Mouse (Mus musculus) cerebellum, adult (tissue): ENCODE data around the gene Ppp1r10.

Source experiments
- ATAC-seq: cut with Nextera tagmentation; 2 replicates; pipeline ENCODE4 v1.9.2; 2017; ENCODE audit warnings: mild to moderate bottlenecking, moderate library complexity, mixed read lengths; ENCODE audit not compliant: insufficient number of reproducible peaks, low FRiP score, low TSS enrichment

Gene Ppp1r10

GRCm38 (mm10) chr17:35897644-35898573, 18.3 kb upstream of the Ppp1r10 start:
- ATAC-seq = peak; percentile 27

GRCm38 (mm10) chr17:35900636-35901035, 15.6 kb upstream of the Ppp1r10 start:
- no peak for ATAC-seq

DNA sequence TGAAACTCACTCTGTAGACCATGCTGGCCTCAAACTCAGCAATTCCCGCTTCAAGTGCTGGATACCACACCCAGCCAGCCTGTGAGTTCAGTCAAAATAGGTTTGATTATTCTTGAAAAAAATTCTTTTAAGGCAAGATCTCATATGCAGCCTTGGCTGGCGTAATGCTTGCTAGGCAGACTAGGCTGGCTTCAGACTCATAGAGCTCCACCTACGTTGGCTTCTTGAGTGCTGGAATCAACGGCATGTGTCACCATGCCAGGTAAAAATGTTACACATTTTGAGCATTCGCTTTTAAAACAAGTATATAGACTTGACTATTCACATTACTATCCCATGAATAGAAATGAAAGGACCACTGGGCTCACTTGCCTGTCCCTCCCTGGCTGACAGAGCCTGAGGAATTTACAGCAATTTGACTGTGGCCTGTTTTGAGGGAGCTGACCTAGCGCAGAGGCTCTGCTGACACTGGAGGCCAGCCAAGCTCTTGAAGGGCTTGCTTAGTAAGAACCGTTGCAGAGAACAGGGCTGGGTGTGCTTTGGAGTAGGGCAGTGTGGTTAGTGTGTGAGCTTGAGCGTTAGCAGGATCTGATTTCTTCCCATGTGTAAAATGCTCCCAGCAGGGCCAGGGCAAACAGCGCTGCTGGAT, 12.8 kb upstream of the Ppp1r10 start:
- ATAC-seq = no peak

GRCm38 (mm10) chr17:35903992-35904355, 12.3 kb upstream of the Ppp1r10 start:
- no peak for ATAC-seq

GRCm38 (mm10) chr17:35905587-35905986, 10.6 kb upstream of the Ppp1r10 start:
- no peak for ATAC-seq

- ATAC-seq = no peak
Observed at GRCm38 (mm10) chr17:35907609-35908008, 8.6 kb upstream of the Ppp1r10 start.

GRCm38 (mm10) chr17:35909186-35909918, 6.9 kb upstream of the Ppp1r10 start:
- 0 out of 2 replicates have a peak, but pooled peaks have one; percentile 4 for ATAC-seq

GRCm38 (mm10) chr17:35909919-35910369, 6.3 kb upstream of the Ppp1r10 start, which contains the start of gene Atat1:
TSS of gene Atat1 (minus strand) at chr17:35910075.
- peak; percentile 83 for ATAC-seq

GRCm38 (mm10) chr17:35914975-35915374, 1.3 kb upstream of the Ppp1r10 start:
- ATAC-seq = no peak

DNA sequence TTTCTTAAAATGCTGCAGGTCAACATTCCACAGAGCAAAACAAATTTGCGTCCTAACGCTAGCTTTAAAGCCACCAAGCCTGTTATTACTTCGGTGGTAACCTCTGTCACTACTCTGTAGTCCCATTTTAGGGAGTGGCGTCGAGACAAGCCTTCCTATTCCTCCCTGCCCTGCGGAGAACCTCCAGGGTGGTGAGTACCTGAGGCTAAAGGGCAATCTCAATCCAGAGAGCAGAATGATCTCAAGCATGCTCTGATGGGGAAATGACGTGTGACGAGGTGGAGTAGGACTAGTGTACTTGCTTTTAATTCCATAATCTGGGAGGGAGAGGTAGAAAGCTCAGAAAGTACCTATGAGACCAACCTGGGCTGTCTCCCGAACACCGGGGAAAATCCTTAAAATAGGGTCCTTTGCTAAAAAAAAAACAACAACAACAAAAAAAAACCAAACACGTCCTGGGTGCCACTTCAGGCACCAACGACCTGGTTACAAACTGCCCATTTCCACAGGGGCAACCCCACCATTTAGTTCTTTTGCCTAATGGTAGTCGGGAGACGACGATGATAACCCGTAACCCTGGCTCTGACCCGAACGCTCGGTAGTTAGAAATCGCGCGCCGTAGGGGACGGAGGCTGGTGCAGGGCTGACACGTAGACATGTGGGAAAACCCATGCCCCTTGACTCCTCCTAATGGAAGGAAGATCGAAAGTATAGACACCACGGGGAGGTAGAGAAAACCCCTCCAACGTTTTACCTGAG, 517 bp upstream of the Ppp1r10 start:
- ATAC-seq = peak; percentile 2; the same call in 1 of the 2 replicates

DNA sequence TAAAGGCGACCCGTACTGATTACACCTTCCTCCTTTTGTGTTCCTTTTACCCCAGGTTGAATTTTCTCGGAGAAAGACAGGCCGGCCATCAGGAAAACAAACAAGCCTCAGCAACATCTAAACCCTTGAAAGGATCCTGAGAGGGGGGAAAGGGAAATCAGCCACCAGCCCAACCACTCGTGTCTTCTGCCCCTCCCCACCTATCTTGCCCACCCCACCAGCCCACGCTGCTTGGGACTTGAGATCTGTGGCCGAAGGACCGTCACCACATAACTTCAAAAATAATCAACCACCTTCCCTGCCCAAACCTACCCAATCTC, 869 bp downstream of the Ppp1r10 start:
- no peak for ATAC-seq

- ATAC-seq = no peak
Observed at GRCm38 (mm10) chr17:35917463-35918251, 1.4 kb downstream of the Ppp1r10 start.

DNA sequence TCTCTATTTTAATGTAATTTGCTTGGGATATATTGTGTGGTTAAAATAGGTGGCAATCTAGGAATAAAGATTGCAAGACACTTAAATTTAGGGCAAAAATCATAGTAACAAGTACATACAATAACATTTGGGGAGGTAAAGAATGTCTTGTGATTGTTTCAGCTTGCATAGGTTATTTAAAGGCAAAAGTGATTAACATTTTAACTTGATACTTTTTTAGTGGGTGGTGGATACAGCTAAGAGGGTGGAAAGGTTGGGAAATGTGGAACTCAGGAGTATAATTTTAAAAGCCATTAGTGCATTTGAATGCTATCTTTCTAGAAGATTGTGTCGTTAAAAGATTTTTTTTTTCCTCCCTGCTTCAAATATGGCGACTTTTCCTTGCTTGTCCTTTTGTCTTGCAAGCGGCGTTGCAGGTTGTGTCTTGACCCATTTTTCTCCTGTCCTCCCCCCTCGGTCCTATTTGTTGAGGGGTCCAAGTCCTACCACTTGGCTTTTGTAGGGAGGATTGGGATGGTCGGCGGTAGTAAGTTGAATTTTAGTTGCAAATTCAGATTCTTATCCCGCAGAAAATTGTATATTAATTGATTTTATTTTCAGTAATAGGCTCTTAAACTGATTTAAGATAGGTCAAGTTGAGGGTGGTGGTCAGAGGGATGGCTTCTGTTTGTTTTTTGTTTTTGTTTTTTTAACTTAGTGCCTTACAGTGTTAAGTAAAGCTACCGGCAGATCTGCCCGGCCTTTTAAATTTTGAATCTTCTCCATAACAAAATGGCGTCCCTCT, 2.2 kb downstream of the Ppp1r10 start:
- no peak for ATAC-seq

DNA sequence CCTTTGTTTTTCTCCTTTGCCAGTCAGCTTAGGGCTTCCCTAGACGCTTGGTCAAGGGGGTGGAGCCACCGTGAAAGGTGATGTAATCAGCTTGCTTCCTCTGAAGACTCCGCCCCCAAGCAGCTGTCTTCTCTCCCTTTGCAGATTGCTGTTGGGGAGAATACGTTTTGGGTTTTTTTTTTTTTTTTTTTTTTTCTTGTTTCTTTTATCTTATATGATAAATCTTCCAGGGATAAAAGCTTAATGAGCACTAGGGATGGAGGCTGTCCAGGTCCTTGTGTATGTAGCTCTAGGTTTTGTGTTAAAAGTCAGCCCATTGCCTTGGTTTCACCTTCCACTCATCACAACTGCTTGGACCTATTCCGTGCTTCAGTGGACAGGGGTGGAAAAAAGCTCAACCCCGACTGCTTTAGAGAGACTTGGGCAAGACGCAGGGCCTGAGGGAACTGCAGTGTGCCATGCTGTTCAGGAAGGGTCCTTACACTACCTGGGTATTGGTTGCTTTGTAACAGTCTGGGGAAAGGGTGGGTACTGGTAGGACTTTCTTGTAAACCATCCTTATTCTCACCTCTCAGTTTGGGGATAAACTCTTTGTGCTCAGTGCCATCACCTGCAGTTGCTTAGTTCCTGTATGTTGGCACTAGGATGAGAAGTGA, 3.0 kb downstream of the Ppp1r10 start:
- peak; percentile 53; the same call in 1 of the 2 replicates for ATAC-seq

GRCm38 (mm10) chr17:35919864-35920301, 3.6 kb downstream of the Ppp1r10 start:
- no peak for ATAC-seq

GRCm38 (mm10) chr17:35920384-35920783, 4.2 kb downstream of the Ppp1r10 start:
- ATAC-seq = no peak

- no peak for ATAC-seq
Observed at GRCm38 (mm10) chr17:35920862-35921562, 4.8 kb downstream of the Ppp1r10 start.
